Mouse (Mus musculus) adrenal gland, postnatal 36 days (tissue): ENCODE results near the gene Acp4. TPM values are rescaled to one million over a fixed set of nuclear protein-coding genes. Genes with fewer than 3 reads are reported as not detected.

Experiments used
- total RNA-seq, 2 experiments: library from RNA; stranded (reverse); gene quantifications; 2 replicates each; pipeline ENCODE4 v1.2.3; 2021

Gene Acp4
- total RNA-seq, 2 experiments from 2014 or later: not detected

Other genes starting within 250 kb of the Acp4 start
- not detected for gene Klk1b26, start 245.2 kb downstream of the Acp4 start, total RNA-seq
- gene Klk1b27, start 205.1 kb downstream of the Acp4 start, total RNA-seq: not detected
- gene Klk1b21, start 155.1 kb downstream of the Acp4 start, total RNA-seq: not detected
- not detected for gene Klk1b22, start 144.7 kb downstream of the Acp4 start, total RNA-seq
- gene Klk1b16, start 120.6 kb downstream of the Acp4 start, total RNA-seq: not detected
- gene Klk1b24, start 69.1 kb downstream of the Acp4 start, total RNA-seq: not detected
- not detected for gene Klk1b3, start 59.2 kb downstream of the Acp4 start, total RNA-seq
- gene Klk1b4, start 49.9 kb downstream of the Acp4 start, total RNA-seq: not detected
- not detected for gene Klk1b5, start 41.4 kb downstream of the Acp4 start, total RNA-seq
- gene Klk1, start 32.0 kb downstream of the Acp4 start, total RNA-seq: not detected
- not detected for gene Gm36864, start 21.2 kb downstream of the Acp4 start, total RNA-seq
- gene 1700028J19Rik, start 10.7 kb downstream of the Acp4 start, total RNA-seq: under 1 TPM; 0.43 to 0.63 TPM
- 100 to 1,000 TPM in 1 of 2 experiments, 10 to 100 TPM in 1; 99.6 to 120 TPM for gene 2410002F23Rik, start 10.7 kb downstream of the Acp4 start, total RNA-seq
- gene Gm15517, start 4.1 kb upstream of the Acp4 start, total RNA-seq: not detected
- gene Clec11a, start 49.5 kb upstream of the Acp4 start, total RNA-seq: 1 to 10 TPM; 4.1 TPM
- 1 to 10 TPM; 5.2 to 6.7 TPM for gene Shank1, start 52.9 kb upstream of the Acp4 start, total RNA-seq
- 1 to 10 TPM; 3.0 to 4.7 TPM for gene Syt3, start 126.7 kb upstream of the Acp4 start, total RNA-seq
- under 1 TPM; 0.63 to 0.99 TPM for gene 1700008O03Rik, start 128.4 kb upstream of the Acp4 start, total RNA-seq
- gene Lrrc4b, start 171.6 kb upstream of the Acp4 start, total RNA-seq: 1 to 10 TPM; 3.9 to 4.9 TPM
- under 1 TPM in 1 of 2 experiments, not detected in 1; 0.63 TPM for gene Aspdh, start 208.0 kb upstream of the Acp4 start, total RNA-seq
- gene Josd2, start 210.6 kb upstream of the Acp4 start, total RNA-seq: 10 to 100 TPM; 53.9 to 61.0 TPM
- gene Emc10, start 239.2 kb upstream of the Acp4 start, total RNA-seq: 10 to 100 TPM; 91.2 to 99.2 TPM
- gene Fam71e1, start 239.2 kb upstream of the Acp4 start, total RNA-seq: 1 to 10 TPM; 8.5 to 9.5 TPM